Mouse (Mus musculus): ENCODE measurements at regions not wholly inside any gene's neighbourhood (a gene's known extent, or its start where the extent isn't known, plus 50 kb on each side); places are given as distances from the start of the nearest gene placed in this dataset.

DNA sequence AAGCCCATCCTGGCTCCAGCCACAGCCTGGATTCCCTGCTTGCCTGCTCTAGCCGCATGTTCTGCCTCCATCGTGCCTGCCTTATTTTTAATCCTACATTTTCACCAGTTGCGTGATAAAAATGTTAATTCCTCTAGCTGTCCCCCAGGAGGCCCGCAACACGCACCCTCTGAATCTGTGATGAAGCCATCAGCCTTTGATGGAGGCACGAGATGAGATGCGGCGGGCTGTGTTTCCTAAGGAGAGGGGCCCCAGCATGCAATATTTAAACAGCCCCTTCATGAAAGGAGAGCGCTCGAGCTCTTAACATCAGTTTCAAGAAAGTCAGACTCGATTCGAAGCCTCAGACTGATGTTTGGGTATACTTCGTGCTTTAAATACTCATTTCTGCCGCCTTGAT, 76.3 kb downstream of the Nptx2 start:
- ATAC-seq (ENCODE audit: low FRiP score) = no peak
- H3K4me2 ChIP-seq = no peak overlapping the region
- WGBS = 78% methylated on average over 14 of the region's 14 CpGs

GRCm38 (mm10) chr5:144623358-144623757, 77.7 kb downstream of the Nptx2 start:
- Histone ChIP-seq H3K9ac (no peak overlapping the region), H3K27ac (no peak overlapping the region), H3K9me3 (peaks cover 8% of the 10 kb centered on the region; the same call in 1 of the 2 replicates), H3K4me3 (replicated peaks) (no peak overlapping the region), H3K36me3 (replicated peaks) (no peaks in the 10 kb centered on the region), H3K4me1 (peaks cover 2% of the 10 kb centered on the region; the same call in 1 of the 2 replicates), H3K27me3 (no peaks in the 10 kb centered on the region), H3K4me2 (no peak overlapping the region)
- 83% methylated on average over 10 of the region's 10 CpGs for WGBS
- no peak for ATAC-seq (ENCODE audit: low FRiP score)

More for the DNA sequence above, 76.3 kb downstream of the Nptx2 start:
- H3K27me3 ChIP-seq = no peaks in the 10 kb centered on the region
- H3K9ac ChIP-seq = no peak overlapping the region
- no peak overlapping the region for H3K4me3 ChIP-seq (replicated peaks)
- peaks cover 2% of the 10 kb centered on the region; the same call in 1 of the 2 replicates for H3K4me1 ChIP-seq
- no peaks in the 10 kb centered on the region for H3K36me3 ChIP-seq (replicated peaks)
- H3K9me3 ChIP-seq = peaks cover 8% of the 10 kb centered on the region; the same call in 1 of the 2 replicates
- no peak overlapping the region for H3K27ac ChIP-seq

- no peaks in the 10 kb centered on the region for H3K27me3 ChIP-seq
- 91% methylated on average over 6 of the region's 6 CpGs for WGBS
- no peak overlapping the region for H3K27ac ChIP-seq
- H3K36me3 ChIP-seq (replicated peaks) = no peaks in the 10 kb centered on the region
- no peak overlapping the region for H3K9ac ChIP-seq
- H3K4me1 ChIP-seq = no peaks in the 10 kb centered on the region
- no peak overlapping the region for H3K4me3 ChIP-seq (replicated peaks)
- no peaks in the 10 kb centered on the region for H3K9me3 ChIP-seq
- no peak overlapping the region for H3K4me2 ChIP-seq
- no peak for ATAC-seq (ENCODE audit: low FRiP score)
Measured at GRCm38 (mm10) chr5:144632295-144632694, 86.6 kb downstream of the Nptx2 start.

GRCm38 (mm10) chr5:144638631-144639030, 92.9 kb downstream of the Nptx2 start:
- Histone ChIP-seq H3K36me3 (replicated peaks) (no peaks in the 10 kb centered on the region), H3K4me2 (no peak overlapping the region), H3K9me3 (no peaks in the 10 kb centered on the region), H3K27me3 (0 out of 2 replicates have a peak, but pooled peaks cover 3% of the 10 kb centered on the region), H3K4me1 (peaks cover 10% of the 10 kb centered on the region), H3K4me3 (replicated peaks) (no peak overlapping the region), H3K9ac (no peak overlapping the region), H3K27ac (no peak overlapping the region)
- 74% methylated on average over 3 of the region's 3 CpGs for WGBS
- no peak for ATAC-seq (ENCODE audit: low FRiP score)

- Histone ChIP-seq H3K4me2 (no peak overlapping the region), H3K27ac (no peak overlapping the region), H3K4me3 (replicated peaks) (no peak overlapping the region), H3K4me1 (peaks cover 15% of the 10 kb centered on the region), H3K9me3 (no peaks in the 10 kb centered on the region), H3K27me3 (0 out of 2 replicates have a peak, but pooled peaks cover 3% of the 10 kb centered on the region), H3K36me3 (replicated peaks) (no peaks in the 10 kb centered on the region), H3K9ac (no peak overlapping the region)
- 95% methylated on average over 5 of the region's 5 CpGs for WGBS
- ATAC-seq (ENCODE audit: low FRiP score) = no peak
Measured at GRCm38 (mm10) chr5:144639639-144640038, 93.9 kb downstream of the Nptx2 start.

DNA sequence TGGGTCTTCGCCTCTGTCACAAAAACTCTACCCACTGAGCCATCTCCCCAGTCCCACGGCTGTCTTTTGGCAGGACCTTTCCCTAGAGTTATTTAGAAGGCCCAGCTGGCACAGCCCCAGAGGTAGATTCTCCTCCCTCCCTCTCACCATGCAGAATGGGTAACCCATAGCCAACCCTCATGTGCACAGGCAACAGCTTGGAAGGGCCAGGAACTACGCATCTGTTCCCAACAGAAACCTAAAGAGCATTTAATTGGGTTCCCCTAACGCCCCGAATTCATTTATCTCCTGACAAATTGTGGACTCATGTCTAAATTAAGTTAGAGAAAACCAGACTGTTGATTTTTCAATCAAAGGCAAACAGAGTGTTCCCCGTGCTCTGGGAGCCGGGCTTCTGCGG, 97.1 kb downstream of the Nptx2 start:
- Histone ChIP-seq H3K4me3 (replicated peaks) (no peak overlapping the region), H3K27me3 (0 out of 2 replicates have a peak, but pooled peaks cover 7% of the 10 kb centered on the region), H3K9me3 (no peaks in the 10 kb centered on the region), H3K4me2 (no peak overlapping the region), H3K9ac (no peak overlapping the region), H3K4me1 (peaks cover 26% of the 10 kb centered on the region), H3K36me3 (replicated peaks) (no peaks in the 10 kb centered on the region), H3K27ac (no peak overlapping the region; the same call in 1 of the 2 replicates)
- 72% methylated on average over 8 of the region's 8 CpGs for WGBS
- ATAC-seq (ENCODE audit: low FRiP score) = no peak

- H3K9me3 ChIP-seq = no peaks in the 10 kb centered on the region
- H3K36me3 ChIP-seq (replicated peaks) = no peaks in the 10 kb centered on the region
- ATAC-seq (ENCODE audit: low FRiP score) = no peak
- H3K4me2 ChIP-seq = no peak overlapping the region
- no peak overlapping the region for H3K9ac ChIP-seq
- peak overlapping the region; percentile 19; the same call in 1 of the 2 replicates for H3K27ac ChIP-seq
- WGBS = 43% methylated on average over 2 of the region's 2 CpGs
- peaks cover 26% of the 10 kb centered on the region for H3K4me1 ChIP-seq
- H3K27me3 ChIP-seq = 0 out of 2 replicates have a peak, but pooled peaks cover 7% of the 10 kb centered on the region
- no peak overlapping the region for H3K4me3 ChIP-seq (replicated peaks)
Measured at GRCm38 (mm10) chr5:144643438-144643837, 97.7 kb downstream of the Nptx2 start.

DNA sequence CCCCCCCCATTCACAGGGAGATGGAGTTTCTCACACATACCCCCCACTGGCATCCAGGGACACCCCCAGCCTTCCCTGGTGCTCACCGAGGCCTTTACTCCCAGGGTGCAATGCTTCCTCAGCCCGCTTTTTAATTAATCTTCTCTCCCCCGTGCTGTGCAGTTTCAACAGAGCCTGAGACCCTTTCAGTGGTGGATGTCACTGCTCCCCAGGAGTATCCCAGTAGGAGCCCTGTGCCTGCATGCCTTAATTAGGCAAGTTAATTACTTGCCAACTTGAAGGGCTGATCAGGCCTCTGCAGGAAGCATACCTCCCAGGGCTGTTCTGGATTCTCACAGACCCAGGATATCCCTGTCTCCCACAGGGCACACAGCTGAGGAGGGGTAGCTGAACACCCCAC, 99.7 kb downstream of the Nptx2 start:
- no peaks in the 10 kb centered on the region for H3K9me3 ChIP-seq
- H3K36me3 ChIP-seq (replicated peaks) = no peaks in the 10 kb centered on the region
- ATAC-seq (ENCODE audit: low FRiP score) = peak; percentile 82
- 2% methylated on average over 3 of the region's 3 CpGs for WGBS
- no peak overlapping the region for H3K4me3 ChIP-seq (replicated peaks)
- 0 out of 2 replicates have a peak, but pooled peaks cover 7% of the 10 kb centered on the region for H3K27me3 ChIP-seq
- H3K27ac ChIP-seq = peak overlapping the region; percentile 51
- peak overlapping the region; percentile 25 for H3K4me2 ChIP-seq
- H3K9ac ChIP-seq = no peak overlapping the region
- H3K4me1 ChIP-seq = peaks cover 26% of the 10 kb centered on the region

GRCm38 (mm10) chr5:144647311-144648104, 101.8 kb downstream of the Nptx2 start:
- no peak overlapping the region for H3K4me2 ChIP-seq
- no peak overlapping the region for H3K9ac ChIP-seq
- H3K9me3 ChIP-seq = no peaks in the 10 kb centered on the region
- H3K27me3 ChIP-seq = 0 out of 2 replicates have a peak, but pooled peaks cover 5% of the 10 kb centered on the region
- H3K27ac ChIP-seq = no peak overlapping the region
- WGBS = 84% methylated on average over 12 of the region's 12 CpGs
- no peak overlapping the region for H3K4me3 ChIP-seq (replicated peaks)
- H3K36me3 ChIP-seq (replicated peaks) = no peaks in the 10 kb centered on the region
- no peak for ATAC-seq (ENCODE audit: low FRiP score)
- peaks cover 26% of the 10 kb centered on the region for H3K4me1 ChIP-seq

- Histone ChIP-seq H3K36me3 (replicated peaks) (no peaks in the 10 kb centered on the region), H3K9ac (no peak overlapping the region), H3K27ac (no peak overlapping the region), H3K27me3 (no peaks in the 10 kb centered on the region), H3K4me2 (no peak overlapping the region), H3K9me3 (0 out of 2 replicates have a peak, but pooled peaks cover 14% of the 10 kb centered on the region), H3K4me1 (no peaks in the 10 kb centered on the region), H3K4me3 (replicated peaks) (no peak overlapping the region)
- WGBS = 80% methylated on average over 5 of the region's 5 CpGs
- ATAC-seq (ENCODE audit: low FRiP score) = no peak
Measured at GRCm38 (mm10) chr5:144652231-144652630, 106.5 kb downstream of the Nptx2 start.

- no peak for ATAC-seq (ENCODE audit: low FRiP score)
- no peaks in the 10 kb centered on the region for H3K36me3 ChIP-seq (replicated peaks)
- H3K4me3 ChIP-seq (replicated peaks) = no peak overlapping the region
- peaks cover 18% of the 10 kb centered on the region; the same call in 1 of the 2 replicates for H3K27me3 ChIP-seq
- H3K9me3 ChIP-seq = 0 out of 2 replicates have a peak, but pooled peaks cover 2% of the 10 kb centered on the region
- no peak overlapping the region for H3K27ac ChIP-seq
- H3K4me2 ChIP-seq = no peak overlapping the region
- no peak overlapping the region for H3K9ac ChIP-seq
- no peaks in the 10 kb centered on the region for H3K4me1 ChIP-seq
- WGBS = 79% methylated on average over 3 of the region's 3 CpGs
Measured at GRCm38 (mm10) chr5:144662031-144662430, 99.6 kb downstream of the Tmem130 start.

- no peak for ATAC-seq (ENCODE audit: low FRiP score)
- no peaks in the 10 kb centered on the region for H3K9me3 ChIP-seq
- no peak overlapping the region for H3K9ac ChIP-seq
- WGBS = 84% methylated on average over 9 of the region's 9 CpGs
- H3K27ac ChIP-seq = no peak overlapping the region
- 0 out of 2 replicates have a peak, but pooled peaks cover 7% of the 10 kb centered on the region for H3K4me1 ChIP-seq
- H3K4me3 ChIP-seq (replicated peaks) = no peak overlapping the region
- no peak overlapping the region for H3K4me2 ChIP-seq
- peaks cover 26% of the 10 kb centered on the region for H3K27me3 ChIP-seq
- no peaks in the 10 kb centered on the region for H3K36me3 ChIP-seq (replicated peaks)
Measured at GRCm38 (mm10) chr5:144663981-144664380, 97.6 kb downstream of the Tmem130 start.
